Mouse (Mus musculus): ENCODE measurements around the gene Dgka. TPM values are rescaled to one million over a fixed set of nuclear protein-coding genes. Genes with fewer than 3 reads are reported as not detected.
A peak's percentile ranks its signal among the peaks of the same experiment; 100 is the strongest.

Gene Dgka
- total and polyA plus RNA-seq, 2 experiments, result 6.5 to 7.2 TPM

DNA sequence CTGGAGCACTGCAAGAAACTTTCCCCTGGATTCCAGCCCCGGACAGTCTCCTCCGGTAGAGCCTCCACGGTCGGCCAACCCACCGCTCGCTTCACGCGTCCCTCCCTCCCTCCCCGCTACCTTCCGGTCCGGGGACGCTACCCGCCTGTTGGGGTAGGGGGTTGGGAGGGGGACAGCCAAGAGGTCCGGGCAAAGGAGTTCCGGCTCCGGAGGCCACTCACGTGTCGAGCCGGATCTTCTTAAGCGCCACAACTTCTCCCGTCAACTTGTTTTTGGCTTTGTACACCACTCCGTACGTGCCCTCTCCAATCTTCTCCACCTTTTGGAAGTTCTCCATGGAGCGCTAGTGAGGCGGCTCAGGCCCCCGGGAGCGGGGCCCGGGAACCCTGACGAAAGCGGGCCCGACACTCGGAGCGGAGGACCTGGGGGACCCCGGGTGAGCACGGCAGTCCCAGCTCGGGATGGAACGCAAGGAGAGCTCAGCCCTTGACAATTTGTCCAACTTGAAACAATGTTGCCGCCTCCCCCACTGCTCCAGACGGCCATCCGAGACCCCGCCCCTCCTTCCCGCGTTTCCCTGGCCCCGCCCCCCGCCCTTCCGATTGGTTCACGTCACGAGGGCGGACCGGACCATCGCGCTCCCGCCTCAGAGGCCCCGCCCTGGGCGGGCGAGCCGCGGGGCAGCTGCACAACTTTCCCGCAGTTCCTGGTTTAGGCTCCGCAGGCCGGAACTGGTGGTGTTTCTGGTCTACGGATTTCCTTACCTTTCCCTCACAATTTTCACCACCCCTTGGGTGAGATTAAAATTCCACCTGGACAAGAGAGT is 40.0 kb downstream of the Dgka start, which contains the start of gene Cdk2:
Cdk2 (minus strand) TSS at position 541 of the 826 bp plus-strand sequence.
- peak; percentile 73 for DNase-seq (ENCODE audit: extremely low read depth, low read depth, low spot score)
- Histone ChIP-seq H3K27me3 (ENCODE audit: control insufficient read depth, insufficient read depth, low read length) (no peaks in the 10 kb centered on the region), H3K4me1 (ENCODE audit: control insufficient read depth, insufficient read depth, low read length) (peaks cover 3% of the 10 kb centered on the region; the same call in 1 of the 2 replicates), H3K9ac (ENCODE audit: low read depth, low read length) (peak within 1 kb of the TSS; percentile 82), H3K36me3 (ENCODE audit: control insufficient read depth, insufficient read depth, low read length) (peaks cover 7% of the 10 kb centered on the region; the same call in 1 of the 2 replicates), H3K79me2 (ENCODE audit: control insufficient read depth, insufficient read depth, low read length) (no peaks in the 10 kb centered on the region), H3K4me3 (ENCODE audit: insufficient read depth, low read depth, low read length) (peak within 1 kb of the TSS; percentile 92), H3K27ac (replicated peaks; ENCODE audit: insufficient read depth, low read depth, low read length) (peak within 1 kb of the TSS; percentile 84)
- under 1% methylated on average over 62 of the region's 62 CpGs for WGBS
- TF ChIP-seq POLR2A (IDR thresholded peaks at IDR 0.05; ENCODE audit: extremely low read depth, insufficient read depth, low read length) (peak; percentile 77), CTCF (IDR thresholded peaks at IDR 0.05; ENCODE audit: low read depth, low read length) (no peak)

DNA sequence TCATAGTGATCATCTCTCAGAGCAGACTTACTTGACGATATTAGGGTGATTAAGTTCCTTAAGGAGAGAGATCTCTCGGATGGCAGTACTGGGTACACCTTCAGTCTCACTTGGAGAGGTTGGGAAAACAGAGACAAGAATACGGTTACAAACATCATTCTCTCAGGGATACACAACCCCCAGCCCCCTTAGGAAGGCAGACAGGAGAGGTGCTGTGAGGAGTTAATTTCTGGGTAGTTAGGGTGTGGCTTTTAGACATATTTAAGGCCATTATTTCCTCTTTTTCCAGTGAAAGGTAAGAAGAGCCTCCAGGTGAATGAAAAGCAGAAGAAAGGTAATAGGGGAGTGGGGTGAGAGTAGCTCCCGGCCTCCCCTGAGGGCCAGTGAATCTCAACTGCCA is 40.8 kb downstream of the Dgka start, which contains the start of gene Pmel:
Pmel (plus strand) TSS at position 301 of the 400 bp plus-strand sequence.
- Histone ChIP-seq H3K4me3 (ENCODE audit: insufficient read depth, low read depth, low read length) (peak within 1 kb of the TSS; percentile 92), H3K79me2 (ENCODE audit: control insufficient read depth, insufficient read depth, low read length) (no peaks in the 10 kb centered on the region), H3K4me1 (ENCODE audit: control insufficient read depth, insufficient read depth, low read length) (peaks cover 3% of the 10 kb centered on the region; the same call in 1 of the 2 replicates), H3K27ac (replicated peaks; ENCODE audit: insufficient read depth, low read depth, low read length) (peak within 1 kb of the TSS; percentile 84), H3K36me3 (ENCODE audit: control insufficient read depth, insufficient read depth, low read length) (peaks cover 7% of the 10 kb centered on the region; the same call in 1 of the 2 replicates), H3K27me3 (ENCODE audit: control insufficient read depth, insufficient read depth, low read length) (no peaks in the 10 kb centered on the region), H3K9ac (ENCODE audit: low read depth, low read length) (peak within 1 kb of the TSS; percentile 82)
- no peak for TF ChIP-seq POLR2A (IDR thresholded peaks at IDR 0.05; ENCODE audit: extremely low read depth, insufficient read depth, low read length)
- TF ChIP-seq CTCF (IDR thresholded peaks at IDR 0.05; ENCODE audit: low read depth, low read length), result no peak
- no peak for DNase-seq (ENCODE audit: extremely low read depth, low read depth, low spot score)
- WGBS, result 54% methylated on average over 4 of the region's 4 CpGs

- Histone ChIP-seq H3K79me2 (ENCODE audit: control insufficient read depth, insufficient read depth, low read length) (no peaks in the 10 kb centered on the region), H3K4me1 (ENCODE audit: control insufficient read depth, insufficient read depth, low read length) (peaks cover 5% of the 10 kb centered on the region; the same call in 1 of the 2 replicates), H3K9ac (ENCODE audit: low read depth, low read length) (no peak overlapping the region), H3K27ac (replicated peaks; ENCODE audit: insufficient read depth, low read depth, low read length) (no peak overlapping the region), H3K27me3 (ENCODE audit: control insufficient read depth, insufficient read depth, low read length) (no peaks in the 10 kb centered on the region), H3K4me3 (ENCODE audit: insufficient read depth, low read depth, low read length) (no peak overlapping the region), H3K36me3 (ENCODE audit: control insufficient read depth, insufficient read depth, low read length) (peaks cover 7% of the 10 kb centered on the region; the same call in 1 of the 2 replicates)
- WGBS, result 81% methylated on average over 6 of the region's 6 CpGs
- no peak for TF ChIP-seq CTCF (IDR thresholded peaks at IDR 0.05; ENCODE audit: low read depth, low read length)
- DNase-seq (ENCODE audit: extremely low read depth, low read depth, low spot score), result no peak
Measured at GRCm38 (mm10) chr10:128702328-128703007, 42.2 kb downstream of the Dgka start.

DNA sequence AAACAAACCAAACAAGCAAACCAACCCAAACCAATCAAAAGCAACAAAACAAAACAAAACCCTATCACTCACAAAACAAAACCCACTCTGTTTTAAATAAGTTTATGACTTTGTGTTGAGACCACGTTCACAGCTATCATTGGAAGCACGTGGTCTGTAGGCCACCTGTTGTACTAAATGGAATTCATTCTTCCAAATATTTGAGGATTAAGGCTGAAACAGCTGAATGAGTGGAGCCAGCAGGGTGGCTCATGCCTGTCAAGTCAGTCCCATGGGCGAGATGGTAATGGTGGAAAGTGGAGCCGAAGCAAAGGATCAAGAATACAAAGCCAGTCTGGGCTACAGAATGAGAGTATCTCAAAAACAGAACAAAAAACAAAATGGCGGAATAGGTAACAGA is 43.9 kb downstream of the Dgka start:
- no peak overlapping the region for H3K4me3 ChIP-seq (ENCODE audit: insufficient read depth, low read depth, low read length)
- H3K27me3 ChIP-seq (ENCODE audit: control insufficient read depth, insufficient read depth, low read length), result no peaks in the 10 kb centered on the region
- no peak for DNase-seq (ENCODE audit: extremely low read depth, low read depth, low spot score)
- H3K9ac ChIP-seq (ENCODE audit: low read depth, low read length), result no peak overlapping the region
- TF ChIP-seq CTCF (IDR thresholded peaks at IDR 0.05; ENCODE audit: low read depth, low read length) (no peak), POLR2A (IDR thresholded peaks at IDR 0.05; ENCODE audit: extremely low read depth, insufficient read depth, low read length) (no peak)
- 0 out of 2 replicates have a peak, but pooled peaks cover 2% of the 10 kb centered on the region for H3K79me2 ChIP-seq (ENCODE audit: control insufficient read depth, insufficient read depth, low read length)
- peaks cover 7% of the 10 kb centered on the region; the same call in 1 of the 2 replicates for H3K36me3 ChIP-seq (ENCODE audit: control insufficient read depth, insufficient read depth, low read length)
- H3K4me1 ChIP-seq (ENCODE audit: control insufficient read depth, insufficient read depth, low read length), result peaks cover 5% of the 10 kb centered on the region; the same call in 1 of the 2 replicates
- no peak overlapping the region for H3K27ac ChIP-seq (replicated peaks; ENCODE audit: insufficient read depth, low read depth, low read length)
- 98% methylated on average over 5 of the region's 5 CpGs for WGBS

DNA sequence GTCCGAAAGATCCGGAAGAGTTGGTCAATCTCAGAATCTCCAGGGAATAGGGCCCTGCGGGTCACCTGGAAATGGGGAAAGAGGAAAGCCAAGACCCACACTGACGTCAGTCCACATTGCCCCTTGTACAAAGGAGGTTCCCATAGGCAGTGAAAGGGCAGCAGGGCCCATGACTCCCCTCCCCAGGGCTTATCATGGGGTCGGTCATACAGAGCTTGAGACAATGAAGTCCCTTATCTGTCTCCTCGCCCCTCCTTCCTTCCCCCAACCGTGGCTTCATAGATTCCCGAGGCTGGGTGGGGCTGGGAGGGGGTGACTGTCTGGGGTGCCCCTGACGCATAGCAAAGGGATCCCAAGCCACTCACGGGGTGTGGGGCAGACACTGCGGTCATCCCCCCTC is 45.0 kb downstream of the Dgka start:
- no peak for DNase-seq (ENCODE audit: extremely low read depth, low read depth, low spot score)
- Histone ChIP-seq H3K36me3 (ENCODE audit: control insufficient read depth, insufficient read depth, low read length) (peaks cover 7% of the 10 kb centered on the region; the same call in 1 of the 2 replicates), H3K27me3 (ENCODE audit: control insufficient read depth, insufficient read depth, low read length) (no peaks in the 10 kb centered on the region), H3K4me3 (ENCODE audit: insufficient read depth, low read depth, low read length) (no peak overlapping the region), H3K79me2 (ENCODE audit: control insufficient read depth, insufficient read depth, low read length) (peaks cover 5% of the 10 kb centered on the region; the same call in 1 of the 2 replicates), H3K27ac (replicated peaks; ENCODE audit: insufficient read depth, low read depth, low read length) (no peak overlapping the region), H3K9ac (ENCODE audit: low read depth, low read length) (no peak overlapping the region), H3K4me1 (ENCODE audit: control insufficient read depth, insufficient read depth, low read length) (peaks cover 6% of the 10 kb centered on the region; the same call in 1 of the 2 replicates)
- TF ChIP-seq POLR2A (IDR thresholded peaks at IDR 0.05; ENCODE audit: extremely low read depth, insufficient read depth, low read length) (no peak), CTCF (IDR thresholded peaks at IDR 0.05; ENCODE audit: low read depth, low read length) (no peak)
- 80% methylated on average over 11 of the region's 11 CpGs for WGBS

Measured in liver, adult 2 months (tissue).